Mouse (Mus musculus): ENCODE measurements around the gene Zdhhc7. TPM values are rescaled to one million over a fixed set of nuclear protein-coding genes. Genes with fewer than 3 reads are reported as not detected.

Gene Zdhhc7
- polyA plus RNA-seq, 1 experiment from 2014 or later: 30.6 TPM

DNA sequence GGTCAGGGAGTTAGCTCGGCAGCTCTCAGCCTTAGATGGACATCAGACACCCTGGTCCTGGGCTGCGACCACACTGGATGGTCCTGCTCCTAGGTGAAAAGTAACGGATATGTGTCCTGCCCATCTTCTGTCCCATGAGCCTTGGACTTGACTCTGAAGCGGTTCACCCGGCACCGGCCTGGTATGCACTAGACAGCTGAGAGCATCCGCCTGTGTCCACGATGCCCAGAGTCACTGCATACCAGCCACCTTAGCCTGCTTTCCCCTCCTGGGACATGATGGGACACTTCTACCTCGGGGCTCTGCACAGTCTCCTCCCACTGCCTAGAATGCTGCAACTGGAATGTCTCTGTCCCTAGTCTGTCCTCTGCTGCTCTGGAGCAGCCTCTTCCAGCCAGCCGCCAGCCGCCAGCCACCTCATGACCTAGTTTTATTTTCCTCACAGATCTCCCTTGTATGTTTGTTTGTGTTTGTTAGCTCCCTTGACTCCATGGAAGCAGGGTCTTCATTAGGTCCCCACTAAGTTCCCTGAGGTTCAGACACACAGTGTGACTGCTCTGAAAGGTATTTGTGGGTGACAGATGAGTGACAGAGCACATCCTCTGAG lies 61.9 kb downstream of the Zdhhc7 start:
- no peaks in the 10 kb centered on the region for H3K36me3 ChIP-seq
- H3K27ac ChIP-seq: no peak overlapping the region
- no peak overlapping the region for H3K4me2 ChIP-seq (replicated peaks)
- peaks cover 7% of the 10 kb centered on the region for H3K4me1 ChIP-seq
- H3K27me3 ChIP-seq: no peaks in the 10 kb centered on the region
- H3K9me3 ChIP-seq (replicated peaks): no peaks in the 10 kb centered on the region
- ATAC-seq (ENCODE audit: low FRiP score): no peak
- WGBS: 78% methylated on average over 11 of the region's 11 CpGs
- H3K9ac ChIP-seq: no peak overlapping the region
- H3K4me3 ChIP-seq: no peak overlapping the region

- Histone ChIP-seq H3K36me3 (no peaks in the 10 kb centered on the region), H3K4me3 (no peak overlapping the region), H3K4me1 (peaks cover 11% of the 10 kb centered on the region), H3K27ac (no peak overlapping the region), H3K9ac (no peak overlapping the region), H3K9me3 (replicated peaks) (no peaks in the 10 kb centered on the region), H3K27me3 (no peaks in the 10 kb centered on the region), H3K4me2 (replicated peaks) (no peak overlapping the region)
- ATAC-seq (ENCODE audit: low FRiP score): no peak
- WGBS: 88% methylated on average over 12 of the region's 12 CpGs
Measured at GRCm38 (mm10) chr8:120038741-120039140, 62.5 kb downstream of the Zdhhc7 start.

- no peaks in the 10 kb centered on the region for H3K9me3 ChIP-seq (replicated peaks)
- H3K36me3 ChIP-seq: no peaks in the 10 kb centered on the region
- ATAC-seq (ENCODE audit: low FRiP score): no peak
- no peak overlapping the region for H3K9ac ChIP-seq
- no peak overlapping the region for H3K27ac ChIP-seq
- 86% methylated on average over 8 of the region's 8 CpGs for WGBS
- H3K4me2 ChIP-seq (replicated peaks): no peak overlapping the region
- H3K27me3 ChIP-seq: no peaks in the 10 kb centered on the region
- H3K4me1 ChIP-seq: peaks cover 12% of the 10 kb centered on the region
- H3K4me3 ChIP-seq: no peak overlapping the region
Measured at GRCm38 (mm10) chr8:120037611-120038010, 63.7 kb downstream of the Zdhhc7 start.

DNA sequence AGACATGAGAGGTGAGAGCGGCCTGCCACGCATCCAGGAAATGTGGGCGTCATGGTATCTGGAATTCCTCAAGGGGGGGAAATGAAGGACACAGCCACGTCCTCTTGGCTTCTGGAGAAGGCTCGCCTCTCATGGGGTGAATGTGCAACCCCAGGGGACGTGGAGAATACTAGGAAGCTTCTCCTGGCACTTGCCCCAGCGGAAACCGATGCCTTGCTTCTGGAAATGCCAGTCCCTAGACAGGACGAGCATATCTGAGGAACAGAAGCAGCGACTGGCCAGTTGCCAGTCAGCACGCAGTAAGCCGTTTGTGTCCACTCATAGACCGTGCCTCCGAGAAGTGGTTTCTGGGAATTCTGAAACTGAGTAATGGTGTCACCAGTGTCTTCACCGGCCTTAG lies 64.1 kb downstream of the Zdhhc7 start:
- Histone ChIP-seq H3K27me3 (no peaks in the 10 kb centered on the region), H3K27ac (no peak overlapping the region), H3K4me1 (peaks cover 15% of the 10 kb centered on the region), H3K4me3 (no peak overlapping the region), H3K9me3 (replicated peaks) (no peaks in the 10 kb centered on the region), H3K36me3 (no peaks in the 10 kb centered on the region), H3K9ac (no peak overlapping the region), H3K4me2 (replicated peaks) (no peak overlapping the region)
- no peak for ATAC-seq (ENCODE audit: low FRiP score)
- 89% methylated on average over 15 of the region's 15 CpGs for WGBS

DNA sequence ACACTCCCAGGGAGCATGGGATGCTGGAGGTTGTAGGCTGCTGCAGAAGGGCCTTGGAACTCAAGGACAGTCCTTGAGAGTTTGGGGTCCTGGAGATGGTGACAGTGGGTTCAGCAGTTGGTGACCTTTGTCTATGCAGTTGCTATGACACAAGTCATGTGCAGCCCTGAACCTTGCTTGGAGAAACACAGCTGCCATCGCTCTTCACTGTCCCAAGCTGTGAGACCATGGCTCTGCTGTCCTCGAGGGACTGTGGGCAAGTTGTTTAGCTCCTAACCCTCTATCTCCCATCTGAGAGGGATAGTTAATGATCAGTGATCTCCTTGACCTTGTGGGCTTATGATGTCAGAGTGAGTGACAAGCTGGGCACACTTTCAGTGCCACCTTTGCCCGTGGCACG lies 64.7 kb downstream of the Zdhhc7 start:
- peaks cover 15% of the 10 kb centered on the region for H3K4me1 ChIP-seq
- no peak overlapping the region for H3K4me2 ChIP-seq (replicated peaks)
- no peaks in the 10 kb centered on the region for H3K9me3 ChIP-seq (replicated peaks)
- H3K27me3 ChIP-seq: no peaks in the 10 kb centered on the region
- no peak for ATAC-seq (ENCODE audit: low FRiP score)
- H3K4me3 ChIP-seq: no peak overlapping the region
- H3K27ac ChIP-seq: no peak overlapping the region
- no peak overlapping the region for H3K9ac ChIP-seq
- no peaks in the 10 kb centered on the region for H3K36me3 ChIP-seq
- WGBS: 59% methylated on average over 4 of the region's 4 CpGs

GRCm38 (mm10) chr8:120036111-120036510 lies 65.2 kb downstream of the Zdhhc7 start:
- Histone ChIP-seq H3K36me3 (no peaks in the 10 kb centered on the region), H3K4me2 (replicated peaks) (no peak overlapping the region), H3K9me3 (replicated peaks) (no peaks in the 10 kb centered on the region), H3K4me1 (peaks cover 15% of the 10 kb centered on the region), H3K27me3 (no peaks in the 10 kb centered on the region), H3K4me3 (no peak overlapping the region), H3K9ac (no peak overlapping the region), H3K27ac (no peak overlapping the region)
- no peak for ATAC-seq (ENCODE audit: low FRiP score)
- WGBS: 19% methylated on average over 9 of the region's 9 CpGs

DNA sequence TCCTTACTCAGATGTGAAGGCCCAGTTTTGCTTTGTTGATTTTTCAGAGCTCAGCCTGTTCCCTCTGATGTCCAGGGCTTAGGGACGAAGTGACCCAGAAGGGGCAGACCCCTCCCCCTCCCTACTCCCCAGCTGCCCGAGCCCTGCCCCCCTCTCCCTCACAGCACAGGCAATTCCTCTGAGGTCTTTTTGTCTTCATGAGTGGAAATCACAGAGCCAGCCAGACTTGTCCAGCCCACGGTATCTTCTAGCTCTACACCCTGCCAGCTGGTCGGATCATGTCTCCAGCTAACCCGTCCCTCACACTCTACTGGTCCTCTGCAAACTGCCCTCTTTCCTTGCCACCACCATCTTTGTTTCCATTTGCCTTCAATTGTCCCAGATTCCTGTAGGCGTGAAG lies 66.8 kb downstream of the Zdhhc7 start:
- Histone ChIP-seq H3K36me3 (no peaks in the 10 kb centered on the region), H3K9me3 (replicated peaks) (no peaks in the 10 kb centered on the region), H3K4me2 (replicated peaks) (no peak overlapping the region), H3K9ac (no peak overlapping the region), H3K4me3 (no peak overlapping the region), H3K27ac (no peak overlapping the region), H3K27me3 (no peaks in the 10 kb centered on the region), H3K4me1 (peaks cover 20% of the 10 kb centered on the region)
- 26% methylated on average over 6 of the region's 6 CpGs for WGBS
- ATAC-seq (ENCODE audit: low FRiP score): no peak

- no peak for ATAC-seq (ENCODE audit: low FRiP score)
- no peak overlapping the region; the same call in 1 of the 2 replicates for H3K27ac ChIP-seq
- H3K4me1 ChIP-seq: peaks cover 20% of the 10 kb centered on the region
- no peaks in the 10 kb centered on the region for H3K9me3 ChIP-seq (replicated peaks)
- 81% methylated on average over 5 of the region's 5 CpGs for WGBS
- H3K27me3 ChIP-seq: no peaks in the 10 kb centered on the region
- H3K36me3 ChIP-seq: no peaks in the 10 kb centered on the region
- no peak overlapping the region for H3K4me3 ChIP-seq
- H3K4me2 ChIP-seq (replicated peaks): no peak overlapping the region
- no peak overlapping the region for H3K9ac ChIP-seq
Measured at GRCm38 (mm10) chr8:120032549-120033208, 68.6 kb downstream of the Zdhhc7 start.

Other genes with a start within 250 kb of the Zdhhc7 start
- 12.2 and 12.8 TPM in 2 replicates for gene Klhl36, start 239.2 kb downstream of the Zdhhc7 start, polyA plus RNA-seq (2016; fragmentation: Nextera tagmentation; extraction: Ambion mirVana)
- 137 and 141 TPM in 2 replicates for gene Usp10, start 191.1 kb downstream of the Zdhhc7 start, polyA plus RNA-seq (2016; fragmentation: Nextera tagmentation; extraction: Ambion mirVana)
- gene Gm20388, start 190.6 kb downstream of the Zdhhc7 start, polyA plus RNA-seq (2016; fragmentation: Nextera tagmentation; extraction: Ambion mirVana): not detected in 2 replicates
- gene Crispld2, start 109.0 kb downstream of the Zdhhc7 start, polyA plus RNA-seq (2016; fragmentation: Nextera tagmentation; extraction: Ambion mirVana): 4.8 and 5.3 TPM in 2 replicates
- 17.2 and 18.5 TPM in 2 replicates for gene 6430548M08Rik, start 12.7 kb upstream of the Zdhhc7 start, polyA plus RNA-seq (2016; fragmentation: Nextera tagmentation; extraction: Ambion mirVana)
- gene Fam92b, start 76.0 kb upstream of the Zdhhc7 start, polyA plus RNA-seq (2016; fragmentation: Nextera tagmentation; extraction: Ambion mirVana): 1.6 and 3.0 TPM in 2 replicates
- 22.4 and 24.0 TPM in 2 replicates for gene Gse1, start 127.0 kb upstream of the Zdhhc7 start, polyA plus RNA-seq (2016; fragmentation: Nextera tagmentation; extraction: Ambion mirVana)

Data from hindbrain, embryonic 12.5 days (tissue).